ENCODE assay signal across 19 mouse cellular contexts in the genomic region with DNA sequence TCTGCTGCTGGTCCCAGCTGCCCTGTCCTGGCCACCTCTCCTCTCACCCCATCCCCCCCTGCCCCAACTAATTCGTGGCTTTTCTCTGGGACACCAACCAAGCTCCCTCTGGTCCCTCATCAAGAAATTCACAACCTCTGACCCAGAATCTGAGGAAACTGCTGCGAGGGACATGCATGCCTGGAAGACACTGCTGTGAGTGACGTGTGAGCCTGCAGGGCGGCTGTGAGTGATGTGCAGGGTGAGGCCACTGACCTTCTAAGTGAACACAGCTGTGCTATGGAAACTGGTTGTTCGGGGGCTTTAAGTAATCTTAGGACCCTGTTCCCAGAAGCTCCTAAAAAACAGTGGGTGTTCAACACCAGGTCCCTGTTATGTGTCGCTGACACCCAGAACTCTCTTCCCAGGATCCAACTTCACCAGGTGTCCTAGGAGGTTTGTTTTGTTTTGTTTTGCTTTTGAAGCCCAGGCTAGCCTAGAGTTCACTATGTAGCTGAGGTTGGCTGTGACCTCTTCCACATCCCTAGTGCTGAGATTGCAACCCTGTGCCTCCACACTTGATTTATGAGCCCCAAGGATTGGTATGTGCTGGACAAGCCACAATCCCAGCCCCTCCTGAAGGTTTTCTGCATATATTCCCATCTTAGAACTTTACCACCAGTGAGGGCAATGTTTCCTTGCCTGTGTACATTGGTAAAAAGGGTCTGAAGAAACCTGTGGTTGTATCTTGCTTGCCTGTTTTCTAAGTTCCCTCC. TPM values are rescaled to one million over a fixed set of nuclear protein-coding genes. Genes with fewer than 3 reads are reported as not detected.
DNase-seq lines count a peak whose midpoint lies in the region; ATAC-seq and TF ChIP-seq lines count a peak whose summit lies in the region.
"Had no signal": no experiment of that assay in that cellular context is flagged by ENCODE, and none has a peak within 500 bp of the region (broad histone marks: within the 10 kb centered on the region; RNA-seq: fewer than 3 reads in every experiment).

No protein-coding gene starts in this region.

- no peak for ATAC-seq in hindbrain, postnatal 0 days
- ATAC-seq in lung, embryonic 14.5 days (ENCODE audit: insufficient read depth): peak; percentile 40; the same call in 1 of the 2 replicates
- no peak for ATAC-seq in embryonic facial prominence, embryonic 14.5 days (ENCODE audit: low read depth)
- ATAC-seq: forebrain, embryonic 14.5 days; midbrain, embryonic 13.5 days had no signal

- no peak for TF ChIP-seq CTCF in hindbrain, postnatal 0 days (IDR thresholded peaks at IDR 0.05; ENCODE audit: low read depth)
- no peak for TF ChIP-seq CTCF in lung, embryonic 14.5 days (IDR thresholded peaks at IDR 0.05; ENCODE audit: low read depth)

- peaks cover 9% of the 10 kb centered on the region; the same call in 1 of the 2 replicates for H3K27me3 ChIP-seq in hindbrain, embryonic 10.5 days (ENCODE audit: insufficient read depth, poor library complexity, severe bottlenecking)
- no peaks in the 10 kb centered on the region for H3K27me3 ChIP-seq in hindbrain, postnatal 0 days (ENCODE audit: insufficient read depth, low read length)
- H3K27me3 ChIP-seq in lung, embryonic 14.5 days (ENCODE audit: insufficient read depth, low read length): no peaks in the 10 kb centered on the region
- no peaks in the 10 kb centered on the region for H3K27me3 ChIP-seq in embryonic facial prominence, embryonic 14.5 days (replicated peaks; ENCODE audit: control insufficient read depth, insufficient read depth, low read length)
- H3K27me3 ChIP-seq: embryonic facial prominence, embryonic 12.5 days; neural tube, embryonic 13.5 days had no signal

- no peaks in the 10 kb centered on the region for H3K36me3 ChIP-seq in hindbrain, embryonic 10.5 days
- H3K36me3 ChIP-seq in hindbrain, postnatal 0 days (ENCODE audit: insufficient read depth, low read length): no peaks in the 10 kb centered on the region
- H3K36me3 ChIP-seq in lung, embryonic 14.5 days (ENCODE audit: insufficient read depth): no peaks in the 10 kb centered on the region
- no peaks in the 10 kb centered on the region for H3K36me3 ChIP-seq in embryonic facial prominence, embryonic 14.5 days (ENCODE audit: control insufficient read depth, insufficient read depth, low read length)
- H3K36me3 ChIP-seq: embryonic facial prominence, embryonic 12.5 days; liver, embryonic 12.5 days; midbrain, embryonic 13.5 days; neural tube, embryonic 13.5 days had no signal

- peak; percentile 67 for DNase-seq in hindbrain, embryonic 10.5 days (ENCODE audit: low spot score)
- no peak for DNase-seq in hindbrain, postnatal 0 days (ENCODE audit: low spot score)
- peak; percentile 77 for DNase-seq in lung, embryonic 14.5 days
- no peak for DNase-seq in lung, adult 18-20 months
- DNase-seq in embryonic facial prominence, embryonic 14.5 days (ENCODE audit: low spot score): peak; percentile 9
- peak; percentile 30 to 78 for DNase-seq in lung, postnatal 4 days
- DNase-seq in gastrocnemius, postnatal 14 days: no peak
- no peak for DNase-seq in spleen, postnatal 36 days (ENCODE audit: low spot score in 2 of 2)
- DNase-seq: cerebellum, adult 2 months; gastrocnemius, postnatal 25 days; right cerebral cortex, adult 18-20 months had no signal

- WGBS in hindbrain, embryonic 10.5 days: 41% methylated on average over 6 of the region's 6 CpGs
- WGBS in hindbrain, postnatal 0 days: 50% methylated on average over 6 of the region's 6 CpGs
- 26% methylated on average over 6 of the region's 6 CpGs for WGBS in lung, embryonic 14.5 days
- 19% methylated on average over 6 of the region's 6 CpGs for WGBS in embryonic facial prominence, embryonic 14.5 days

- 0 out of 2 replicates have a peak, but pooled peaks cover under 1% of the 10 kb centered on the region for H3K9me3 ChIP-seq in hindbrain, embryonic 10.5 days
- H3K9me3 ChIP-seq in hindbrain, postnatal 0 days (ENCODE audit: low read length): no peaks in the 10 kb centered on the region
- no peaks in the 10 kb centered on the region for H3K9me3 ChIP-seq in lung, embryonic 14.5 days (ENCODE audit: low read depth, low read length)
- 0 out of 2 replicates have a peak, but pooled peaks cover under 1% of the 10 kb centered on the region for H3K9me3 ChIP-seq in embryonic facial prominence, embryonic 14.5 days (ENCODE audit: control insufficient read depth, low read length)
- H3K9me3 ChIP-seq: midbrain, embryonic 13.5 days; neural tube, embryonic 13.5 days had no signal

- peak overlapping the region; percentile 45; the same call in 1 of the 2 replicates for H3K27ac ChIP-seq in hindbrain, embryonic 10.5 days
- H3K27ac ChIP-seq in hindbrain, postnatal 0 days: no peak overlapping the region
- peak overlapping the region; percentile 62 for H3K27ac ChIP-seq in lung, embryonic 14.5 days (ENCODE audit: low read depth)
- no peak overlapping the region for H3K27ac ChIP-seq in embryonic facial prominence, embryonic 14.5 days (replicated peaks; ENCODE audit: low read depth, low read length)
- H3K27ac ChIP-seq: embryonic facial prominence, embryonic 12.5 days; liver, embryonic 12.5 days; midbrain, embryonic 13.5 days; neural tube, embryonic 13.5 days had no signal

- H3K4me2 ChIP-seq in hindbrain, postnatal 0 days (ENCODE audit: low read depth, low read length): no peak overlapping the region
- no peak overlapping the region for H3K4me2 ChIP-seq in lung, embryonic 14.5 days
- no peak overlapping the region for H3K4me2 ChIP-seq in embryonic facial prominence, embryonic 14.5 days (ENCODE audit: low read depth, low read length)
- H3K4me2 ChIP-seq: embryonic facial prominence, embryonic 12.5 days; liver, embryonic 12.5 days; midbrain, embryonic 13.5 days; neural tube, embryonic 13.5 days had no signal

- H3K4me3 ChIP-seq in hindbrain, embryonic 10.5 days: no peak overlapping the region
- H3K4me3 ChIP-seq in hindbrain, postnatal 0 days (ENCODE audit: low read length): no peak overlapping the region
- no peak overlapping the region for H3K4me3 ChIP-seq in lung, embryonic 14.5 days (ENCODE audit: low read depth, low read length)
- no peak overlapping the region for H3K4me3 ChIP-seq in embryonic facial prominence, embryonic 14.5 days (ENCODE audit: low read depth, low read length)
- H3K4me3 ChIP-seq: embryonic facial prominence, embryonic 12.5 days; liver, embryonic 12.5 days; midbrain, embryonic 13.5 days; neural tube, embryonic 13.5 days had no signal

- intact Hi-C loops in gastrocnemius, postnatal 14 days (cut with DNase I; ENCODE audit: low total_unique reads): no loop called here

- H3K9ac ChIP-seq in hindbrain, postnatal 0 days (replicated peaks; ENCODE audit: low read length): no peak overlapping the region
- H3K9ac ChIP-seq in lung, embryonic 14.5 days: no peak overlapping the region
- no peak overlapping the region for H3K9ac ChIP-seq in embryonic facial prominence, embryonic 14.5 days (ENCODE audit: low read depth, low read length)
- H3K9ac ChIP-seq: embryonic facial prominence, embryonic 12.5 days; liver, embryonic 12.5 days; midbrain, embryonic 13.5 days; neural tube, embryonic 13.5 days had no signal

- H3K4me1 ChIP-seq in hindbrain, embryonic 10.5 days (replicated peaks): peaks cover 22% of the 10 kb centered on the region
- H3K4me1 ChIP-seq in hindbrain, postnatal 0 days (ENCODE audit: insufficient read depth, low read length): 0 out of 2 replicates have a peak, but pooled peaks cover 6% of the 10 kb centered on the region
- peaks cover 17% of the 10 kb centered on the region; the same call in 1 of the 2 replicates for H3K4me1 ChIP-seq in lung, embryonic 14.5 days (ENCODE audit: insufficient read depth)
- H3K4me1 ChIP-seq in embryonic facial prominence, embryonic 14.5 days (ENCODE audit: control insufficient read depth, insufficient read depth, low read length): 0 out of 2 replicates have a peak, but pooled peaks cover 11% of the 10 kb centered on the region
- H3K4me1 ChIP-seq: liver, embryonic 12.5 days had no signal

RNA-seq across cellular contexts. Expression of gene Slc22a1, which starts 44.5 kb away (rescaled TPM):
- polyA plus RNA-seq in hindbrain, embryonic 10.5 days (2016; fragmentation: Nextera tagmentation; extraction: Ambion mirVana): not detected in 2 replicates
- 0.10 TPM in 1 of 2 replicates, not detected in the other for total RNA-seq in hindbrain, postnatal 0 days (2014; rRNA removed)
- polyA plus RNA-seq in hindbrain, postnatal 0 days (2015; fragmentation: Nextera tagmentation; extraction: Ambion mirVana): 0.19 and 0.26 TPM in 2 replicates
- polyA plus RNA-seq in lung, embryonic 14.5 days (2014; fragmentation: Nextera tagmentation; extraction: Ambion mirVana): 1.2 and 5.1 TPM in 2 replicates
- 0.31 and 0.38 TPM in 2 replicates for polyA plus RNA-seq in embryonic facial prominence, embryonic 14.5 days (2014; fragmentation: Nextera tagmentation; extraction: Ambion mirVana)
- not detected for total RNA-seq in gastrocnemius, postnatal 14 days (2021)
- total RNA-seq: gastrocnemius, postnatal 25 days; hematopoietic stem cell, adult 5-6 weeks; layer of hippocampus, adult 18-20 months had no signal
- polyA plus RNA-seq: forebrain, embryonic 14.5 days; liver, embryonic 12.5 days; midbrain, embryonic 13.5 days; neural tube, embryonic 13.5 days; testis, adult 2 months had no signal

RNA-seq across cellular contexts. Expression of gene Slc22a2, which starts 47.2 kb away (rescaled TPM):
- not detected in 2 replicates for polyA plus RNA-seq in hindbrain, embryonic 10.5 days (2016; fragmentation: Nextera tagmentation; extraction: Ambion mirVana)
- total RNA-seq in hindbrain, postnatal 0 days (2014; rRNA removed): 0.58 and 0.78 TPM in 2 replicates
- polyA plus RNA-seq in hindbrain, postnatal 0 days (2015; fragmentation: Nextera tagmentation; extraction: Ambion mirVana): 1.00 and 1.2 TPM in 2 replicates
- not detected in 2 replicates for polyA plus RNA-seq in lung, embryonic 14.5 days (2014; fragmentation: Nextera tagmentation; extraction: Ambion mirVana)
- 0.17 and 0.50 TPM in 2 replicates for polyA plus RNA-seq in embryonic facial prominence, embryonic 14.5 days (2014; fragmentation: Nextera tagmentation; extraction: Ambion mirVana)
- total RNA-seq in gastrocnemius, postnatal 14 days (2021): not detected
- total RNA-seq: gastrocnemius, postnatal 25 days; hematopoietic stem cell, adult 5-6 weeks had no signal
- polyA plus RNA-seq: embryonic facial prominence, embryonic 12.5 days; liver, embryonic 12.5 days; testis, adult 2 months had no signal

Comparison
In these comparisons a context has a peak if more than half of its experiments do, and no peak if none do; other contexts are left out.
1. DNase-seq: peak in hindbrain, embryonic 10.5 days (single experiment), lung, embryonic 14.5 days (single experiment), embryonic facial prominence, embryonic 14.5 days (single experiment) and lung, postnatal 4 days (2 of 2); none in hindbrain, postnatal 0 days (single experiment), lung, adult 18-20 months (0 of 2), gastrocnemius, postnatal 14 days (single experiment) and spleen, postnatal 36 days (0 of 2).
2. H3K27ac ChIP-seq: peak in hindbrain, embryonic 10.5 days (single experiment) and lung, embryonic 14.5 days (single experiment); none in hindbrain, postnatal 0 days (single experiment) and embryonic facial prominence, embryonic 14.5 days (single experiment).